9 mouse cellular contexts compared by ENCODE assay signal in the genomic region with DNA sequence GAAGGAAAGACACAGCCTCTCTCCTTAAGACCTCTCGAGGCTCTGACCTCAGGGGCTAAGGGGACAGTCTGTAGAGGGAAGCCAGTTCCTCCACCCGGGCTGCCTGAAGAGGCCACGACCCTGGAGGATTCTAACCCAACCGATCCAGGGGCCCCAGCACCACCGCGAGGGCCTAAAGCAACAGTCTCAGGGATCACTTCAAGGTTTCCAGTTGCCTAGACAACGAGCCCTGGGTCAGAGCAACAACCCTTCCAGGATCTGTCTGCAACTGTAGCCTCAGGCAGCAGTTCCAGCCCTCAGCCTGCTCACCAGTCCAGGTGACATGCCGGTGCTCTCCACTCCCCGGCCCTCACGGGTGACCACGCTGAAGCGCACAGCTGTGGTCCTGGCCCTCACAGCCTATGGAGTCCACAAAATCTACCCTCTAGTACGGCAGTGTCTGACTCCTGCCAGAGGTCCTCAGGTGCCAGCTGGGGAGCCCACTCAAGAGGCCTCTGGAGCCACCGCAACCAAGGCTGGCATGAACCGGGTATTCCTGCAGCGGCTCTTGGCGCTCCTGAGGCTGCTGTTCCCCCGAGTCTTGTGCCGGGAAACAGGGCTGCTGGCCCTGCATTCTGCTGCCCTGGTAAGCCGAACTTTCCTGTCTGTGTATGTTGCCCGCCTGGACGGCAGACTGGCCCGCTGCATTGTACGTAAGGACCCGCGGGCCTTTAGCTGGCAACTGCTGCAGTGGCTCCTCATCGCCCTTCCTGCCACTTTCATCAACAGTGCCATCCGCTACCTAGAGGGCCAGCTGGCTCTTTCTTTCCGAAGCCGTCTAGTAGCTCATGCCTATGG. TPM values are rescaled to one million over a fixed set of nuclear protein-coding genes. Genes with fewer than 3 reads are reported as not detected.
DNase-seq lines count a peak whose midpoint lies in the region; ATAC-seq and TF ChIP-seq lines count a peak whose summit lies in the region.
"Had no signal": no experiment of that assay in that cellular context is flagged by ENCODE, and none has a peak within 500 bp of the region (broad histone marks: within the 10 kb centered on the region; RNA-seq: fewer than 3 reads in every experiment).

No protein-coding gene starts in this region.

- H3K36me3 ChIP-seq in hindbrain, embryonic 13.5 days: peaks cover 7% of the 10 kb centered on the region; the same call in 1 of the 2 replicates
- peaks cover 7% of the 10 kb centered on the region; the same call in 1 of the 2 replicates for H3K36me3 ChIP-seq in liver, embryonic 15.5 days (replicated peaks)

- intact Hi-C loops in left cerebral cortex, adult 2 months (cut with DNase I): loop anchor here (5.0 to 10.0 kb wide), 2 partner anchors 65 to 218 kb away; partner anchors contain the start of gene Renbp

- H3K9ac ChIP-seq in hindbrain, embryonic 13.5 days: peak overlapping the region; percentile 69
- H3K9ac ChIP-seq in liver, embryonic 15.5 days: peak overlapping the region; percentile 66

- H3K27ac ChIP-seq in left cerebral cortex, adult 2 months: peak overlapping the region; percentile 86
- peak overlapping the region; percentile 79 for H3K27ac ChIP-seq in hindbrain, embryonic 13.5 days
- peak overlapping the region; percentile 94 for H3K27ac ChIP-seq in liver, embryonic 15.5 days (replicated peaks)

- H3K4me1 ChIP-seq in hindbrain, embryonic 13.5 days (replicated peaks): peaks cover 38% of the 10 kb centered on the region
- peaks cover 44% of the 10 kb centered on the region for H3K4me1 ChIP-seq in liver, embryonic 15.5 days (replicated peaks)

- H3K4me2 ChIP-seq in hindbrain, embryonic 13.5 days: peak overlapping the region; percentile 67
- peak overlapping the region; percentile 78 for H3K4me2 ChIP-seq in liver, embryonic 15.5 days

- no peak for TF ChIP-seq CTCF in left cerebral cortex, adult 2 months (IDR thresholded peaks at IDR 0.05)

- peak overlapping the region; percentile 57 for H3K4me3 ChIP-seq in left cerebral cortex, adult 2 months
- H3K4me3 ChIP-seq in hindbrain, embryonic 13.5 days: peak overlapping the region; percentile 48
- peak overlapping the region; percentile 67 for H3K4me3 ChIP-seq in liver, embryonic 15.5 days (replicated peaks)

- H3K27me3 ChIP-seq in hindbrain, embryonic 13.5 days: no peaks in the 10 kb centered on the region
- H3K27me3 ChIP-seq in liver, embryonic 15.5 days: no peaks in the 10 kb centered on the region

- ATAC-seq in erythroid progenitor cell, adult 5-6 weeks (replicated peaks; ENCODE audit: low FRiP score, poor library complexity, severe bottlenecking): peak; percentile 28
- ATAC-seq in hindbrain, embryonic 13.5 days (ENCODE audit: low FRiP score): peak; percentile 60
- peak; percentile 11 for ATAC-seq in liver, embryonic 15.5 days (ENCODE audit: insufficient read depth)

- 32% methylated on average over 29 of the region's 30 CpGs for WGBS in hindbrain, embryonic 13.5 days
- 22% methylated on average over 30 of the region's 30 CpGs for WGBS in liver, embryonic 15.5 days (ENCODE audit: insufficient replicate concordance)

- H3K9me3 ChIP-seq in hindbrain, embryonic 13.5 days: no peaks in the 10 kb centered on the region
- H3K9me3 ChIP-seq in liver, embryonic 15.5 days (replicated peaks): no peaks in the 10 kb centered on the region

- DNase-seq in left cerebral cortex, adult 2 months (ENCODE audit: extremely low spot score in 1 of 2, low spot score in 2 of 2): peak; percentile 8 to 21
- no peak for DNase-seq in left cerebral cortex, adult 11 months (ENCODE audit: low spot score)
- DNase-seq in adrenal gland, postnatal 36 days: peak; percentile 8 to 29
- peak; percentile 42 for DNase-seq in retina, embryonic 14.5 days (ENCODE audit: low spot score)
- no peak for DNase-seq in layer of hippocampus, postnatal 14 days (ENCODE audit: low spot score in 2 of 2)

RNA-seq across cellular contexts. Expression of gene Abcd1, which starts 0.5 kb away (rescaled TPM):
- 10 to 100 TPM; 11.3 to 12.3 TPM for total RNA-seq in left cerebral cortex, adult 2 months (2021)
- 10 to 100 TPM; 21.6 to 31.5 TPM for total RNA-seq in adrenal gland, postnatal 36 days (2021)
- 11.5 and 14.7 TPM in 2 replicates for total RNA-seq in erythroid progenitor cell, adult 5-6 weeks (2015; ENCODE audit: low replicate concordance)
- 1.7 and 3.8 TPM in 2 replicates for total RNA-seq in erythroid progenitor cell, adult 5-6 weeks (2017; ENCODE audit: low replicate concordance)
- 11.1 and 11.2 TPM in 2 replicates for polyA plus RNA-seq in hindbrain, embryonic 13.5 days (2015; fragmentation: Nextera tagmentation; extraction: Ambion mirVana)
- 9.5 and 10.0 TPM in 2 replicates for polyA plus RNA-seq in liver, embryonic 15.5 days (2015; fragmentation: Nextera tagmentation; extraction: Ambion mirVana)
- total RNA-seq in layer of hippocampus, postnatal 14 days (2021): 10 to 100 TPM; 15.7 to 16.1 TPM

RNA-seq across cellular contexts. Expression of gene Bcap31, which starts 1.0 kb away (rescaled TPM):
- total RNA-seq in left cerebral cortex, adult 2 months (2021): 10 to 100 TPM; 74.8 to 90.1 TPM
- total RNA-seq in adrenal gland, postnatal 36 days (2021): 100 to 1,000 TPM; 278 to 286 TPM
- 110 and 144 TPM in 2 replicates for total RNA-seq in erythroid progenitor cell, adult 5-6 weeks (2015; ENCODE audit: low replicate concordance)
- 56.3 and 68.2 TPM in 2 replicates for total RNA-seq in erythroid progenitor cell, adult 5-6 weeks (2017; ENCODE audit: low replicate concordance)
- polyA plus RNA-seq in hindbrain, embryonic 13.5 days (2015; fragmentation: Nextera tagmentation; extraction: Ambion mirVana): 128 and 138 TPM in 2 replicates
- 127 and 137 TPM in 2 replicates for polyA plus RNA-seq in liver, embryonic 15.5 days (2015; fragmentation: Nextera tagmentation; extraction: Ambion mirVana)
- 10 to 100 TPM; 69.6 to 70.9 TPM for total RNA-seq in layer of hippocampus, postnatal 14 days (2021)

RNA-seq across cellular contexts. Expression of gene Plxnb3, which starts 40.0 kb away (rescaled TPM):
- 1 to 10 TPM; 7.2 to 8.5 TPM for total RNA-seq in left cerebral cortex, adult 2 months (2021)
- total RNA-seq in adrenal gland, postnatal 36 days (2021): under 1 TPM; 0.30 to 0.66 TPM
- total RNA-seq in erythroid progenitor cell, adult 5-6 weeks (2015; ENCODE audit: low replicate concordance): not detected in 2 replicates
- not detected in 2 replicates for total RNA-seq in erythroid progenitor cell, adult 5-6 weeks (2017; ENCODE audit: low replicate concordance)
- polyA plus RNA-seq in hindbrain, embryonic 13.5 days (2015; fragmentation: Nextera tagmentation; extraction: Ambion mirVana): 0.26 and 0.29 TPM in 2 replicates
- polyA plus RNA-seq in liver, embryonic 15.5 days (2015; fragmentation: Nextera tagmentation; extraction: Ambion mirVana): 0.29 and 0.45 TPM in 2 replicates
- 10 to 100 TPM; 21.9 to 23.5 TPM for total RNA-seq in layer of hippocampus, postnatal 14 days (2021)
- total RNA-seq: common myeloid progenitor, adult 5-6 weeks had no signal

RNA-seq across cellular contexts. Expression of gene Slc6a8, which starts 44.0 kb away (rescaled TPM):
- 100 to 1,000 TPM in 1 of 2 experiments, 10 to 100 TPM in 1; 98.4 to 119 TPM for total RNA-seq in left cerebral cortex, adult 2 months (2021)
- total RNA-seq in adrenal gland, postnatal 36 days (2021): 100 to 1,000 TPM in 1 of 2 experiments, 10 to 100 TPM in 1; 62.6 to 126 TPM
- total RNA-seq in erythroid progenitor cell, adult 5-6 weeks (2015; ENCODE audit: low replicate concordance): 1.3 and 1.4 TPM in 2 replicates
- 0.51 TPM in 1 of 2 replicates, not detected in the other for total RNA-seq in erythroid progenitor cell, adult 5-6 weeks (2017; ENCODE audit: low replicate concordance)
- polyA plus RNA-seq in hindbrain, embryonic 13.5 days (2015; fragmentation: Nextera tagmentation; extraction: Ambion mirVana): 7.0 and 7.3 TPM in 2 replicates
- polyA plus RNA-seq in liver, embryonic 15.5 days (2015; fragmentation: Nextera tagmentation; extraction: Ambion mirVana): 0.33 and 0.51 TPM in 2 replicates
- 100 to 1,000 TPM in 1 of 2 experiments, 10 to 100 TPM in 1; 93.6 to 111 TPM for total RNA-seq in layer of hippocampus, postnatal 14 days (2021)

RNA-seq across cellular contexts. Expression of gene Pnck, which starts 57.0 kb away (rescaled TPM):
- total RNA-seq in left cerebral cortex, adult 2 months (2021): 10 to 100 TPM; 93.4 to 98.8 TPM
- 1 to 10 TPM; 6.9 to 7.0 TPM for total RNA-seq in adrenal gland, postnatal 36 days (2021)
- total RNA-seq in erythroid progenitor cell, adult 5-6 weeks (2015; ENCODE audit: low replicate concordance): not detected in 2 replicates
- total RNA-seq in erythroid progenitor cell, adult 5-6 weeks (2017; ENCODE audit: low replicate concordance): not detected in 2 replicates
- polyA plus RNA-seq in hindbrain, embryonic 13.5 days (2015; fragmentation: Nextera tagmentation; extraction: Ambion mirVana): 107 and 116 TPM in 2 replicates
- 0.94 and 1.1 TPM in 2 replicates for polyA plus RNA-seq in liver, embryonic 15.5 days (2015; fragmentation: Nextera tagmentation; extraction: Ambion mirVana)
- total RNA-seq in layer of hippocampus, postnatal 14 days (2021): 100 to 1,000 TPM; 108 to 118 TPM

Comparison
In these comparisons a context has a peak if more than half of its experiments do, and no peak if none do; other contexts are left out.
1. DNase-seq: peak in left cerebral cortex, adult 2 months (2 of 2), adrenal gland, postnatal 36 days (2 of 2) and retina, embryonic 14.5 days (single experiment); none in left cerebral cortex, adult 11 months (single experiment) and layer of hippocampus, postnatal 14 days (0 of 2).
2. RNA of gene Plxnb3, which starts 40.0 kb away (total RNA-seq): 21.9 to 23.5 TPM in layer of hippocampus, postnatal 14 days and 7.2 to 8.5 TPM in left cerebral cortex, adult 2 months; 0.30 to 0.66 TPM in adrenal gland, postnatal 36 days and not detected in erythroid progenitor cell, adult 5-6 weeks; every median in the first group is over 4 times any median in the second.
3. Peak in every context shown above with its lines, with median percentiles within 50 percentile points of each other: H3K27ac ChIP-seq, H3K4me3 ChIP-seq and ATAC-seq.